Mouse (Mus musculus): ENCODE data around the gene Ppp1r15a.

- TF ChIP-seq POLR2A (IDR thresholded peaks at IDR 0.05; ENCODE audit: extremely low read depth, insufficient read depth, low read length) = no peak
- TF ChIP-seq CTCF (IDR thresholded peaks at IDR 0.05; ENCODE audit: extremely low read depth, insufficient read depth, low read length) = no peak
Observed at GRCm38 (mm10) chr7:45526474-45527120, 529 bp upstream of the Ppp1r15a start.

Data from cortical plate, adult 2 months (tissue).